Mouse (Mus musculus) heart, adult 10 weeks (tissue): Measurements from ENCODE around the gene Rnf144a. TPM values are rescaled to one million over a fixed set of nuclear protein-coding genes. Genes with fewer than 3 reads are reported as not detected.

Experiments used
- polyA plus RNA-seq: library from polyadenylated mRNA; stranded (reverse); fragments of 350-450 nt; fragmentation: Illumina TruSeq; extraction: RNeasy Lipid Tissue Mini Kit (QIAGEN cat#74804); gene quantifications from one replicate; pipeline ENCODE4 v1.2.3, GENCODE M21; 2014; ENCODE audit warnings: low read depth, low replicate concordance

The Rnf144a gene
- polyA plus RNA-seq: 9.7 TPM

GRCm38 (mm10) chr12:26415104-26415771 lies at the start of gene Rnf144a:
TSS of gene Rnf144a (minus strand) at chr12:26415254.

GRCm38 (mm10) chr12:26456028-26456698 lies 41.1 kb upstream of the Rnf144a start, which contains the start of gene Rsad2:
TSS of gene Rsad2 (minus strand) at chr12:26456452.

Other genes with a start within 250 kb of the Rnf144a start
- gene Rsad2, start 41.2 kb upstream of the Rnf144a start, polyA plus RNA-seq: 11.8 TPM
- gene Cmpk2, start 54.0 kb upstream of the Rnf144a start, polyA plus RNA-seq: 6.4 TPM